Mouse (Mus musculus) left cerebral cortex, postnatal 14 days (tissue): ENCODE results near the gene Slc19a1. TPM values are rescaled to one million over a fixed set of nuclear protein-coding genes. Genes with fewer than 3 reads are reported as not detected.

Experiments
- DNase-seq, 2 experiments: peaks; one replicate each; pipeline ENCODE4 v3.0.0; 2021 to 2022; ENCODE audit warnings: low spot score in 2 of 2, mixed read lengths in 1 of 2
- intact Hi-C: fragments of 180-260 bp; cut with DNase I; formaldehyde crosslinking; loops from one replicate; pipeline ENCODE4 v1.15.1; 2025
- total RNA-seq, 2 experiments: library from RNA; stranded (reverse); gene quantifications; 2 replicates each; pipeline ENCODE4 v1.2.3; 2021

Slc19a1 gene
- total RNA-seq, 2 experiments from 2014 or later = 27.9 to 28.4 TPM

DNA sequence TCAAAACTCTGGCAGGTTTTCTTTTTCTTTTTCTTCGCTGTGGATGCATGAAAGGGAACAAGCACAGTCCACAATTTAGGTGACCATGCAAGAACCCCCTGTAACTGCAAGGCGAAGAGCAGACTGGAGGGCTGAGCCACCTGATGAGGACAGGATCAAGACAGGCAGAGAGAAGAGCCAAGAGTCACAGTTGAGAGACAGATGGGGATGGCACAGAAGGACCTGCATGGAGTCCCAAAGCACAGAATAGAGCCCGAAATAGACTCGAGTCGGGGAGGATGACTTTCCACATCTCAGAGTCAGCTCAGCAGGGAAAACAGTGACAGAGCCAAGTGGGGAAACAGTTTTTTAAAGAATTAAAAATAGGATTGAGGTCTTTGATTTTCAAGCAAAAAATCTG is 50.9 kb downstream of the Slc19a1 start:
- intact Hi-C loops = loop anchor here (1.0 to 2.0 kb wide), 2 partner anchors 47 to 170 kb away; no protein-coding TSS in a partner anchor
- no peak for DNase-seq

DNA sequence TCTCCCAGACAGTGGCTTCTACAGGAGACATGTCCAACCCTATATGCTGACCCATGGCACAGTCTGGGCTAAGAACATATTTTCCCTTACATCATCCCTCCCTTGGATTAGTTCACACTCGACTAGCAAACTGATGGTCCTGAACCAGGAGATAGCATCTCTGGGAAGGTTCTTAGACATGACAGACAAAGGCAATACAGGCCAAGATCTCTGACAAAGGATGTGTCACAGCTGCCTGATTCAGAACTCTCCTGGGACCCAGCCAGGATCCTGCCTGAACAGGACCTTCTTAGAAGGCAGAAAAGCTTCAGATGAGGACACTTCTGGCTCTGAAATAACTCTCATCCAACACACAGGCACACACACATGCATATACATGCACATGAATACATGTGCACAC is 52.5 kb downstream of the Slc19a1 start:
- DNase-seq = no peak
- intact Hi-C loops = no loop called here

DNA sequence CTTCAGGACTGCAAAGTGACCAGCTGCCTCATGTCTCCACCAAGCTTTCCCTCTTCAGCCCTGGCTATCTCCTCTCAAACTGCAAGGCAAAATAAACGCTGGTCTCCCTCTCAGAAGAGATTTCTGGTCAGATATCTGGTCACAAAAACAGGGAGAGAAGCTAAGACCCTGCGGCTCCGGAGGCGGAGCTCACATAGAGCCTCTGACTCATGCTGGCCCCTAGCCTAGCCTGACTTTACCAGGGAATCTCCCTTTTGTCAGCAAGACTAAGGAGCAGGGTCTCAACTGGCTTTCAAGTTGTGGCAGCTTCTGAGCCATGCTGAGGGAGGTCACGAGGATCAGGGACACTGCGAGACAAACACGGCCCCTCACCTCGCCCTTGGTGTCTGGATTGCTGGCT is 57.3 kb downstream of the Slc19a1 start:
- intact Hi-C loops = no loop called here
- no peak for DNase-seq

DNA sequence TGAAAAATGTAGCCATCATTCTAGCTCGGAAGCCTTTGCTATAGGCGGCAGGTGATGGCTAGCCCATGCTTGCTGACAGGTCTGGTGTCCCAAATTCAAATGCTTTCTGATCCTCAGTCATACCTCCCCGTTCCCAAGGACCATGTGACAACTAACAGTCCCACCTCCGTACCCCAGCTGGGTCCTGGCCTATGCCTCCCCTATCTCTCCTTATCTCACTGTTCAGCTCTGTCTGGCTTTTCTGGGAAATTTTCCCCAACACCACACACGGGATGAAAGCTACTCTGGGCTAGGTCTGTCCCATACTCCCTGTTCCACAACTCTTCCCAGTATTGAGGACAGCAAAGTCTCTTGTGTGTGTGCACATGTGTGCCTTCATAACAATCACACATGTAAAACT is 58.0 kb downstream of the Slc19a1 start:
- no peak for DNase-seq
- intact Hi-C loops = no loop called here

DNA sequence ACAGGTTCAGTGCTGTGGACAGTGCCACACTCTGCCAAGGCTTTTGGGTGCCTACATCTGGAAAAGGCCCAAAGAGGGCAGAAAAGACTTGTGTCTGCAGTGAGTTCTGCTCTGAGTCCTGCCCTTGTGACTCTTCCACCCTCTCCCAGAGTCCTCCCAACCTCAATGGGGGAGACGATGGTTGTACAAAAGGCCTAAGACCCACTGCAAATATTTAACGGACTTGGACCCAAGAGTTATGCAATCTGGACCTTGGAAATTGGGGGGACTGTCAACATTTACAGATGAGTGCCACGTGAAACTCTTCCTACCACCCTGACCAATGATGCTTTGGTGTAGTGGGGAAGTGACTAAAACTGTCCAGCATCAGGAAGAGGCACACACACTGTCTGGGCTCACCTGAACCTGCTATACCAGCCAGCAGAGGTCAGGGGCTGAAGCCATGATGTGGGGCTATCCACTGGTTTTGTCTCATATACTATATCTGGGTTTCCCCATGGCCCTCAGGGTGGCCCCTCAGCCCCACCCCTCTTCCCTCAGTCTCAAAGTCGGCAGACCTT is 59.6 kb downstream of the Slc19a1 start:
- no peak for DNase-seq
- intact Hi-C loops = no loop called here

DNA sequence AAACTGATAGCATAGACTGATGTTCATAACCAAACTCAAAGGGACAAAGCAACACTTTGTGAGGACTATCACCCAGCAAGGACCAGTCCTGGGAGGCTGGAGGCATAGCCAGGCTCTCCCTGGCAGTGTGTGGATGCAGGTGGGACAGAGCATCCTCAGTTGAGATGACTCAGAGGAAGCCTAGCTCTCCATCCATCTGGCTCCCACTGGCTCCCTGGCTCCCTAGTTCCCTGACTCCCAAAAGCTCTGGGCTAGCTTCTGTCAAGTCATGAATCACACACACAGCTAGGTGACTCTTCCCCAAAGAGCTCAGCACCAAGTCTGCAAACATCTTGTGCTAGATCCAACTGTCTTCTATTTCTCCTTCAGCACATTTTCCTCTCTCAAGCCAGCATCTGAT is 61.8 kb downstream of the Slc19a1 start:
- DNase-seq = peak in 1 of 2 experiments; percentile 22
- intact Hi-C loops = no loop called here

DNA sequence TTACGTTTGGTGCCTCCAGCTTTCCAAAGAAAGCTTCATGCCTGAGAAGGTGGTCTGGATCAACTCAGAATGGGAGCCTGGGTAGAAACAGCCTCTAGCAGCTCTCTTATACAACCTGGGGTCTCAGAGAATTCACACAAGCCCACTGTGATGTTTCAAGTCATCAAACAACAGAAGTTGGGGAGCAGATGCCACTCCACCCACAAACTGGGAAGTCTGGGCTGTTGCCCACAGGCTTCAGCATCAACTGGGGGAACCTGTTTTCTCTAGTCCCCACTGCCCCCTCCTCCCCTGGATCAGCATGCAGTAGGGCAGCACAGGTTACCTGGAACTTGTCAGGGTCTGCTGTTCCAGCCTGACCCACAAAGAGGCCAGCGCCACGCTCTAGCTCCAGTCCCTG is 63.6 kb downstream of the Slc19a1 start:
- DNase-seq = no peak
- intact Hi-C loops = no loop called here

DNA sequence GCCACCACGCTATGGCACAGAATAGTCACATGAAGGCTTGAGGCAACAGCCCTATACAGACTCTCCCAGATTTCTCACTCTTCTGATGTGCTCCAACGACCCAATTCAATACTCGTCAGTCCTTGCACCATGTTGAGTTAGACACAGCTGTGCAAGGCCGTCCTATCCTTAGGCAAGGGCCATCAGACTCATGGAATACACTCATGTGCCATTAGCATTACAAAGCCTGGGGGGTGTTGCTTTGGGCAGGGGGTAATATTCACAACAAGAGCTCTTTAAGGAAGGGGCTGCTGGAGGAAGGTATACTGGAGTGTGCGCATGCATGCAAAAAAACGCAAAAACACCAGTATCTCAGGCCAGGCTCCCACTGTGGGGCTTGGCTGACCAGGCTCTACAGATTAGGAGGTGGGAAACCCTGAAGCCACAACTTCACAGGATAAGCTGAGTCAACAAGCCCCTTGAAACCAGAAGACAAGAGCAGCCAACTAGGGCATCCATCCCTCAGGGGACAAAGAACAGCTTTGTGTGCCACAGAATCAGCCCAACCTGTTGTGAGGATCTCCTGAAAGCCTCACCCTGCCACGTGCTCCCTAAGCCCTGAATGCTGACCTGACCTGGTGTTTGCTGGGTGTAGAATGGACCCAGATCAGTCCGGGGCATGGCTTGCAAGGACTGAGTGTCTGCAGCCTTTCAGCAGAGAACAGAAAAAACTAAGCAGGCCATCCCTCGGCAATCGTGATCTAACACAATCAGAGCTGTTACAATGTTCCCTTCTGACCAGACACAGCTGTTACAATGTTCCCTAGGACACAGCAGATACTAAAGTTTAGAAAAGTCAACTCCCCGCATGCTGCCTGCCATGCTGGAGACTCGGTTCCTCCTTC is 65.2 kb downstream of the Slc19a1 start:
- intact Hi-C loops = no loop called here
- no peak for DNase-seq

DNA sequence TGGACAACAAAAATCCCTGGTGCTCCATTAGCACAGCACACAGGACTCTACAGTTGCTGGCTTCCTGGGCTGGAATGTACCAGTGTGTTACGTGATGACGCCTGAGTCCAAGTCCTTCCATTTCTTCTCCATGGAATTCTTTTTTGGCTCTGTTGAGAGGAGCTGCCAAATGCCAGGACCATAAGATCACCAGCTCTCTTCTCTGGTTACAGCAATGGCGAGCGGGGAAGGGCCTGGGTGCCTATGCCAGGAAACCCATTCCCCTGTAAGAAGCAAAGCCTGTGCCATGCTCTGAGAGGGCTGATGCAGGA is 65.8 kb downstream of the Slc19a1 start:
- intact Hi-C loops = no loop called here
- no peak for DNase-seq

DNA sequence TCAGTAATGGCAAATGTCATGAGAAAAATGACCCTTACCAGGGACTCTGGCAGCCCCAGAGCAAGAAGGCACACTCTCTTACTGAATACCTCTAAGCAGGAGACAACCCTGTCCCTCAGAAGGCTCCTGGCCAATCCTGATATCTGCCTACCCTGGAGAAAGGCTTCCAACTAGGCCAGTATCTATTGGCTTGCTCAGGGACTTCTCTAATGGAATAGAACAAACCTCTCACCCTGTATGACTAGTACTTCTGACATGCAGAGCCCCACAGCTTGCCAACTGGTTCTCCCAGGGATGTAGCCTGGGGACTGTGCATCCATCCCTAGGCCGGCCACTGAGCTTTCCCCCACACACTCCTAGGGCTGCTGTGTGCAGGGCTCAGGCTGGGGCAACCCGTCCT is 66.6 kb downstream of the Slc19a1 start:
- no peak for DNase-seq
- intact Hi-C loops = no loop called here

DNA sequence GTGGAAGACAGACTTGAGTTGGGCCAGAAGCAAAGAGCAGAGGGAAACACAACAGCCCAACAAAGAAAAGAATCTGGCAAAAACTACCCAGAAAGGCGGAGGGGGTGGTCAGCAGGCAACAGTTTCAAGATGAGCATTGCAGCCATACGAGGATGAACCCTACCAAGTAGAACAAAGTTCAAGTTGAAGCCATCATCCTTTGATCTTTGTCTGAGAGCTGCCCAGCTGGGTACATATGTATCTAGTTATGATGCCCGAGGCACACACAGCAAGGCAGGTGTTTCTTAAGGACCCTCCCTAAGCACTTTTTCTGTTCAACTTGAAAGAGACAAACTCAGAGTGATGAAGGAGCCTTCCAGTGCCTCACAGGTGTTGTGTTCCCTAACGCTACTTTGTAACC is 67.7 kb downstream of the Slc19a1 start:
- no peak for DNase-seq
- intact Hi-C loops = no loop called here

DNA sequence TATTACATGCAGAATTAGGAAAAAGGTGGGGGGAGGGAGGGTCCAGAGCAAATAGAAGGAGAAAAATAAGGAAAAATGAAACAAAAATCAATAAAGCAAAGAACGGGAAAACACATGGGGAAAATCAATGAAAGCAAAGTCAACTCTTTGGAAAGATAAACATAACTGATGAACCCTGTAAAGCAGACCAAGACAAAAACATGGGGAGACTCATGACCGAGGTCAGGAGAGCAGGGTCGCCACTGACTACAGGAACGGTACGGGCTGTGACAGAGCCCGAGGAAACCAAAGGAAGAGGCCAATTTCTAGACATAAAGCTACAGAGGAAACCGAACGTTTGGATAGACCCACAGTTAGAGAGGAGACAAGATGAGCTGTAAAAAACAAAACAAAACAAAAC is 71.6 kb downstream of the Slc19a1 start:
- intact Hi-C loops = no loop called here

DNA sequence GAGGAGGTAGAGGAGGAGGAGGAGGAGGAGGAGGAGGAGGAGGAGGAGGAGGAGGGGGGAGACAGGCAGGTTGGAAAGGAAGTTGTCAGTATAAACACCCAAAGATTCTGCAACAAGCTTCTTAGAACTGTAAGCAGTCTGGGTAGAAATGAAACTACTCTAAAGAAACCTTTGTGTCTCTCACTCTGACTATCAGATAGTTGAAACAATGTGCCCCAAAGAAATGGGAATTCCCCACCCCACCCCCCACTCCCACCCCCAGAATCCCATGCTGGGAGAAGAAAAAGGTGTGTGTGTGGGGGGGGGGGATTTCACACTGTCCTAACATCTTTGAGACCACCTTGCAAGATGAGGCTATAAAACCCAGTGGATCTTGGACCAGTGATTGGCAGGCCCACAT is 72.3 kb downstream of the Slc19a1 start:
- intact Hi-C loops = no loop called here

More for the DNA sequence above, 71.6 kb downstream of the Slc19a1 start:
- no peak for DNase-seq

DNA sequence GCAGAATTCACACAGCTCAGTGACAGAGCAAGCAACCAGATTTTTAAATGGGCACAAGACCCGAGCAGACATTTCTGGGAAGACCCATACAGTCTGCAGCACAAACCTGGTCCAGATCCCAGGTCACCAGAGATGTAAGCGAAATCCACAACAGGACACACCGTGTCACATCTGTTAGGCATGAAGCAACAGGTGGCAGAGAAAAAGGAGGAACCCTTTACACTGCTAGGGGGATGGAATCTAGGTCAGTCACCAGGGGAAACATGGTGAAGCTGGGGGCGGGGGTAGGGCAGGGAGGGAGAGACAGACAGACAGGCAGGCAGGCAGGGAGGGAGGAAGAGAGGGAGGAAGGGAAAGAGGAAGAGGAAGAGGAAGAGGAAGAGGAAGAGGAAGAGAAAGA is 76.1 kb downstream of the Slc19a1 start:
- intact Hi-C loops = no loop called here
- DNase-seq = no peak

More for the DNA sequence above, 72.3 kb downstream of the Slc19a1 start:
- no peak for DNase-seq

DNA sequence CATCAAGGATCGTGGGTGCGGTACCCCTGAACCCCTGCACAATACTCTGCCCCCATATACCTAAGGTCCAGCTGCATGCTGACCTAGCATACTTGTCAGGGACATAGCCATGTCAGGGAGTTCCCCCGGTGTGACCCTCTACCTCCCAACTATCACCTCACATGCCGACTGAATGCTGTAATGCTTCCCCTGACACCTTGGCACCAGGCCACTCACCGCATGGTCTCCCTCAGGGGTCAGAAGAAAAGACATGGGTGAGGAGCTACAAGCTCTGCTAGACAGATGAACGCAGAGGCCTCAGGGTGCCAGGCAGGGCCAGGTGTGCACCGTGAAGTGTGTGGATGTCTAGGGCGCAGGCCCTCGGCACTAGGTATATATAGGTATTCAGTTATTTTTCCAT is 78.0 kb downstream of the Slc19a1 start:
- DNase-seq = no peak
- intact Hi-C loops = no loop called here

Other genes with a start within 250 kb of the Slc19a1 start
- gene Pcbp3, start 70.4 kb upstream of the Slc19a1 start, total RNA-seq = 10 to 100 TPM; 63.0 to 69.9 TPM
- gene Col18a1, start 134.3 kb downstream of the Slc19a1 start, total RNA-seq = 10 to 100 TPM in 1 of 2 experiments, 1 to 10 TPM in 1; 9.5 to 10.7 TPM
- gene Pofut2, start 227.0 kb downstream of the Slc19a1 start, total RNA-seq = 10 to 100 TPM; 35.3 to 36.0 TPM